Mouse (Mus musculus) limb, embryonic 14.5 days (tissue): ENCODE data around the gene 2010111I01Rik. TPM values are rescaled to one million over a fixed set of nuclear protein-coding genes. Genes with fewer than 3 reads are reported as not detected.

Experiments
- ATAC-seq: fragments of 200-750 bp; cut with Nextera tagmentation; 2 replicates; pipeline ENCODE4 v1.8.0; 2017; ENCODE audit warnings: low read depth, moderate number of reproducible peaks, moderate TSS enrichment; ENCODE audit not compliant: low FRiP score
- DNase-seq: peaks from one replicate; pipeline ENCODE4 v3.0.0-alpha.2; 2015; ENCODE audit warnings: low spot score
- H3K27ac ChIP-seq: fragments of 300-500 bp; sonication (generic); replicated peaks from 2 replicates; pipeline ENCODE4 v1.5.1; 2014; ENCODE audit warnings: low read depth, mild to moderate bottlenecking, low read length, moderate library complexity, mixed read lengths
- H3K27me3 ChIP-seq: fragments of 300-500 bp; sonication (generic); 2 replicates; pipeline ENCODE4 v1.6.1; 2014; ENCODE audit warnings: low read length, mixed read lengths; ENCODE audit not compliant: control insufficient read depth, insufficient read depth
- H3K36me3 ChIP-seq: fragments of 300-500 bp; sonication (generic); 2 replicates; pipeline ENCODE4 v1.6.1; 2014; ENCODE audit warnings: mild to moderate bottlenecking, low read length, moderate library complexity, mixed read lengths; ENCODE audit not compliant: control insufficient read depth, insufficient read depth
- H3K4me1 ChIP-seq: fragments of 300-500 bp; sonication (generic); 2 replicates; pipeline ENCODE4 v1.6.1; 2014; ENCODE audit warnings: antibody characterized with exemption, low read length, mixed read lengths; ENCODE audit not compliant: control insufficient read depth, insufficient read depth
- H3K4me2 ChIP-seq: fragments of 300-500 bp; sonication (generic); replicated peaks from 2 replicates; pipeline ENCODE4 v1.6.1; 2014; ENCODE audit warnings: low read depth, mild to moderate bottlenecking, low read length, moderate library complexity; ENCODE audit not compliant: severe bottlenecking
- H3K4me3 ChIP-seq: fragments of 300-500 bp; sonication (generic); replicated peaks from 2 replicates; pipeline ENCODE4 v1.5.1; 2014; ENCODE audit warnings: low read length
- H3K9ac ChIP-seq: fragments of 300-500 bp; sonication (generic); 2 replicates; pipeline ENCODE4 v1.6.1; 2014; ENCODE audit warnings: mild to moderate bottlenecking, low read depth, low read length, moderate library complexity; ENCODE audit not compliant: severe bottlenecking
- H3K9me3 ChIP-seq: fragments of 300-500 bp; sonication (generic); 2 replicates; pipeline ENCODE4 v1.6.1; 2016; ENCODE audit warnings: low read length; ENCODE audit not compliant: control insufficient read depth
- POLR2A ChIP-seq: fragments of 200-500 bp; IDR thresholded peaks from 2 replicates; pipeline ENCODE4 v1.8.0; 2012; ENCODE audit warnings: inconsistent platforms, mild to moderate bottlenecking, moderate library complexity, borderline replicate concordance; ENCODE audit not compliant: insufficient read depth, insufficient read length; ENCODE audit errors: extremely low read depth
- WGBS: fragments of 180-500 bp; shearing (Covaris S2); extraction: QIAGEN DNeasy Blood & Tissue Kit; methylation state at CpG from one replicate; pipeline ENCODE4 v1.1.7; 2014; 5-methylcytosine and 5-hydroxymethylcytosine counted together
- polyA plus RNA-seq, 2 experiments: library from polyadenylated mRNA; depleted of rRNA in 1 of 2; stranded (reverse) in 1 of 2; unstranded in 1 of 2; fragments of >200 nt; fragmentation: Nextera tagmentation in 1 of 2; extraction: Ambion mirVana in 1 of 2; gene quantifications; 2 replicates each; pipeline versions ENCODE4 v1.2.1 to v1.2.3; 2012 to 2014

Gene 2010111I01Rik
- polyA plus RNA-seq, 2 experiments: 231 to 255 TPM

DNA sequence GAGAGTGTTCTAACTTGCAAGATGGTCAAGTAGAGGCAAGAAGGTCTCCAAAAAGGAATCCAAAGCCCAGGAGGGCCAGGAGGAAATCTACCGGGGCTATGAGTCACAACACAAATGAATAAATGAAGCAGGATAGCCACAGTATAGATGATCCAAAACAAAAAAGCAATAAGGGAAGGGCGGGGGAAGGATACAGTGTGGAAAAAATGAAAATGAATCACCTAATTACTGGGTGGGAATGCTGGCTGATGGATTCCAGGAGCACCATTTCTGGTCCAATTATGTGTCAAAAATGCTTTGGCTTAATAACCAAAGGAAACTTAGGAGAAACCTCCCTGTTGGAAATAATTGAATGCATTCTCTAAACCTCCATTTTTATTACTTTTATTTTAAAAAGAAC is 155.6 kb downstream of the 2010111I01Rik start:
- no peaks in the 10 kb centered on the region for H3K27me3 ChIP-seq
- no peak for TF ChIP-seq POLR2A
- H3K9me3 ChIP-seq: no peaks in the 10 kb centered on the region
- DNase-seq (no peak), ATAC-seq (no peak)
- peaks cover 4% of the 10 kb centered on the region; the same call in 1 of the 2 replicates for H3K4me1 ChIP-seq
- H3K27ac ChIP-seq: 0 out of 2 replicates have a peak overlapping the region, but pooled peaks have one; percentile 52
- 72% methylated on average over 2 of the region's 2 CpGs for WGBS
- H3K4me2 ChIP-seq: no peak overlapping the region
- H3K4me3 ChIP-seq: no peak overlapping the region
- H3K36me3 ChIP-seq: no peaks in the 10 kb centered on the region
- H3K9ac ChIP-seq: no peak overlapping the region

DNA sequence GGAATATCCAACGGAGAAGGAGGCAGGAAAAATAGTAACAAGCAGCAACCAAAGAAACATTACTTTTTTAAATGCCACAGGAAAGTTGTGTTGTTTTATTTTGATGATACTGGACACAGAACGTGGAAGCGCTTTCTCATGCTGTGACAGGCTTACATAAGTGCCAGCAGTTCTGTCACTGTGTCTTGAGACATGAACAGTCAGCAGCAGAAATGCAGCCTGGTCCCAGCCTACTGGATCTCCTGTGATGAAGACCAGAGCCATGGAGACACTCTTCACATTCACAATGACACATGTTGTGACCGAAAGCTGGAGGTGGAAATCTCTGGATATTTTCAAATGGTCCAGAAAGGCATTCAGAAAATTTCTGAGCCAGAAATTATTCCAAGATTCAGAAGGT is 157.1 kb downstream of the 2010111I01Rik start:
- no peak for ATAC-seq
- no peaks in the 10 kb centered on the region for H3K27me3 ChIP-seq
- no peak overlapping the region for H3K4me2 ChIP-seq
- DNase-seq: no peak
- peaks cover 4% of the 10 kb centered on the region; the same call in 1 of the 2 replicates for H3K4me1 ChIP-seq
- no peak overlapping the region for H3K9ac ChIP-seq
- 84% methylated on average over 4 of the region's 4 CpGs for WGBS
- no peaks in the 10 kb centered on the region for H3K36me3 ChIP-seq
- H3K9me3 ChIP-seq: no peaks in the 10 kb centered on the region
- TF ChIP-seq POLR2A: no peak
- H3K27ac ChIP-seq: no peak overlapping the region
- H3K4me3 ChIP-seq: no peak overlapping the region

DNA sequence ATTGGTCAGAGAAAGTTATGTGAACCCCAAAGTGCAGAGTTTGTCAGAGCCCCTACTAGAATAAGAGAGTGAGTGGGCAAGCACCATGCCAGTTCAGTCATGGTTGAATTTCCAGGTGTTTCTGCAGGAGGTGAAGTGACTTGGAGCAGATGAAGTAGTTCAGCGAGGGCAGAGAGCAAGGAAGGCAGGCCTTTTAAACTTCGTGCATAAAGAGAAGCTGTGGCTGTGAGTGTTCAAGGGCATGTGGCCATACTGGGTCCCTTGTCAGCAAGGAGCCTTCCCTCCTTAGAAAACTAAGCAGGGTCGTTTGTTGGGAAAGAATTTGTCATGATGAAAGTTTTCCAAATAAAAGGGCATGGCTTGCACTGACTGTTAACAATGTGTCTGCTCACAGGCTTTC is 161.5 kb downstream of the 2010111I01Rik start:
- no peak for TF ChIP-seq POLR2A
- WGBS: 43% methylated on average over 3 of the region's 3 CpGs

GRCm38 (mm10) chr13:63127516-63127915 is 162.8 kb downstream of the 2010111I01Rik start:
- H3K36me3 ChIP-seq: no peaks in the 10 kb centered on the region
- H3K27ac ChIP-seq: no peak overlapping the region
- TF ChIP-seq POLR2A: no peak
- no peak overlapping the region for H3K9ac ChIP-seq
- DNase-seq: no peak
- WGBS: 96% methylated on average over 1 of the region's 1 CpGs
- no peak overlapping the region for H3K4me3 ChIP-seq
- ATAC-seq: no peak
- no peaks in the 10 kb centered on the region for H3K27me3 ChIP-seq
- H3K4me2 ChIP-seq: no peak overlapping the region
- H3K4me1 ChIP-seq: no peaks in the 10 kb centered on the region
- H3K9me3 ChIP-seq: peaks cover 14% of the 10 kb centered on the region

More for the DNA sequence above, 161.5 kb downstream of the 2010111I01Rik start:
- H3K4me3 ChIP-seq: no peak overlapping the region
- DNase-seq: no peak
- no peaks in the 10 kb centered on the region for H3K27me3 ChIP-seq
- H3K27ac ChIP-seq: no peak overlapping the region
- no peaks in the 10 kb centered on the region for H3K36me3 ChIP-seq
- peaks cover 14% of the 10 kb centered on the region for H3K9me3 ChIP-seq
- H3K4me2 ChIP-seq: no peak overlapping the region
- no peaks in the 10 kb centered on the region for H3K4me1 ChIP-seq
- no peak for ATAC-seq
- no peak overlapping the region for H3K9ac ChIP-seq

DNA sequence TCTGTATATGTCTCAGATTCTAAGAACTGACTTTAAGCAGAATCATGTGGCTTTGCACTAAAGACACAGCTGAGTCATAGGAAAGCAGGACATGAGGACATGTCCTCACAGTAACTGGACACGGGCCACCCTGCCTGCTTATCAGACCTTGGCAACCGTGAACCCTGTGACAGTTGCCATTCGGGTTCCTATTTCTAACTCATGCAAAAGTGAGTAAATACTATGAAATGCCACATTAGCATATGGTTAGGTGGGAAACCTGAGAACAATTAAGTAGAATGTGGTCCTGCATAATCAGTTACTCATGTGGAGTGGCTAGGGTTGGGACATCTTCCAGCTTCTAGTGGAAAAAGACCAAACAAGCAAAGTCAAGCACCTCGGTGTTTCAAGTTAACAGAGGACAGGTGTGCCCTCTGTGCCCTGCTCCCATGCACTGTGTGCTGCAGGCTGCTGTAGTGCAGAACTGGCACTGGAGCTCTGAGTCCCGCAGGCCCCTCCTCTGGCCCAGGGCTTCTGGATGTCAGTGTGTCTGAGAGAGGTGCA is 170.3 kb downstream of the 2010111I01Rik start:
- Histone ChIP-seq H3K36me3 (no peaks in the 10 kb centered on the region), H3K9me3 (no peaks in the 10 kb centered on the region), H3K4me2 (no peak overlapping the region), H3K27ac (no peak overlapping the region), H3K4me1 (peaks cover 13% of the 10 kb centered on the region), H3K9ac (no peak overlapping the region), H3K4me3 (no peak overlapping the region), H3K27me3 (no peaks in the 10 kb centered on the region)
- 66% methylated on average over 5 of the region's 5 CpGs for whole genome bisulfite sequencing
- TF ChIP-seq POLR2A: no peak
- DNase-seq (no peak), ATAC-seq (no peak)
